In genomic region chr7:66266942-66267850, GRCm38 (mm10) we compare ENCODE assay signal across 19 mouse cellular contexts.
DNase-seq lines count a peak whose midpoint lies in the region; ATAC-seq lines count a peak whose summit lies in the region.
"Had no signal": no experiment of that assay in that cellular context is flagged by ENCODE, and none has a peak within 500 bp of the region (broad histone marks: within the 10 kb centered on the region; RNA-seq: fewer than 3 reads in every experiment).

No protein-coding gene starts in this region.

- H3K4me2 ChIP-seq in forebrain, embryonic 11.5 days (ENCODE audit: low read depth, low read length, severe bottlenecking) = no peak overlapping the region
- peak overlapping the region; percentile 19; the same call in 1 of the 2 replicates for H3K4me2 ChIP-seq in liver, embryonic 11.5 days
- H3K4me2 ChIP-seq in stomach, embryonic 15.5 days = no peak overlapping the region
- H3K4me2 ChIP-seq: embryonic facial prominence, embryonic 15.5 days; hindbrain, embryonic 15.5 days; limb, embryonic 15.5 days had no signal

- H3K27ac ChIP-seq in forebrain, embryonic 10.5 days = peak overlapping the region; percentile 0; the same call in 1 of the 2 replicates
- H3K27ac ChIP-seq in forebrain, embryonic 11.5 days (ENCODE audit: low read depth, low read length) = no peak overlapping the region
- peak overlapping the region; percentile 55 for H3K27ac ChIP-seq in liver, embryonic 11.5 days (ENCODE audit: low read depth, low read length)
- H3K27ac ChIP-seq in stomach, embryonic 15.5 days = no peak overlapping the region
- H3K27ac ChIP-seq: embryonic facial prominence, embryonic 15.5 days; hindbrain, embryonic 15.5 days; left cerebral cortex, adult 2 months; limb, embryonic 15.5 days had no signal

- no peaks in the 10 kb centered on the region for H3K27me3 ChIP-seq in forebrain, embryonic 10.5 days (ENCODE audit: poor library complexity, severe bottlenecking)
- H3K27me3 ChIP-seq in forebrain, embryonic 11.5 days (ENCODE audit: control insufficient read depth, insufficient read depth, low read length) = no peaks in the 10 kb centered on the region
- H3K27me3 ChIP-seq in liver, embryonic 11.5 days (replicated peaks; ENCODE audit: control insufficient read depth, insufficient read depth, low read length) = no peaks in the 10 kb centered on the region
- H3K27me3 ChIP-seq in stomach, embryonic 15.5 days (replicated peaks) = no peaks in the 10 kb centered on the region
- H3K27me3 ChIP-seq: embryonic facial prominence, embryonic 15.5 days; hindbrain, embryonic 15.5 days; limb, embryonic 15.5 days had no signal

- no peaks in the 10 kb centered on the region for H3K36me3 ChIP-seq in forebrain, embryonic 10.5 days (replicated peaks)
- no peaks in the 10 kb centered on the region for H3K36me3 ChIP-seq in forebrain, embryonic 11.5 days (ENCODE audit: control insufficient read depth, insufficient read depth, low read length)
- peaks cover 5% of the 10 kb centered on the region for H3K36me3 ChIP-seq in liver, embryonic 11.5 days (ENCODE audit: control insufficient read depth, insufficient read depth, low read length)
- peaks cover 16% of the 10 kb centered on the region; the same call in 1 of the 2 replicates for H3K36me3 ChIP-seq in stomach, embryonic 15.5 days
- H3K36me3 ChIP-seq: hindbrain, embryonic 15.5 days had no signal

- no peaks in the 10 kb centered on the region for H3K4me1 ChIP-seq in forebrain, embryonic 10.5 days
- no peaks in the 10 kb centered on the region for H3K4me1 ChIP-seq in forebrain, embryonic 11.5 days (replicated peaks; ENCODE audit: control insufficient read depth, insufficient read depth, low read length)
- peaks cover 13% of the 10 kb centered on the region for H3K4me1 ChIP-seq in liver, embryonic 11.5 days (replicated peaks; ENCODE audit: control insufficient read depth, insufficient read depth, low read length)
- H3K4me1 ChIP-seq in stomach, embryonic 15.5 days = no peaks in the 10 kb centered on the region
- H3K4me1 ChIP-seq: embryonic facial prominence, embryonic 15.5 days; hindbrain, embryonic 15.5 days had no signal

- no peak for ATAC-seq in forebrain, embryonic 11.5 days (replicated peaks; ENCODE audit: low FRiP score)
- peak; percentile 97 for ATAC-seq in liver, embryonic 11.5 days (replicated peaks; ENCODE audit: low FRiP score)
- peak; percentile 82; the same call in 1 of the 2 replicates for ATAC-seq in stomach, embryonic 15.5 days (ENCODE audit: insufficient read depth, low FRiP score, low read depth)
- ATAC-seq: forebrain, postnatal 0 days had no signal

- no peak overlapping the region for H3K4me3 ChIP-seq in forebrain, embryonic 10.5 days
- H3K4me3 ChIP-seq in forebrain, embryonic 11.5 days (ENCODE audit: low read depth, low read length) = no peak overlapping the region
- H3K4me3 ChIP-seq in liver, embryonic 11.5 days (ENCODE audit: low read depth, low read length) = no peak overlapping the region
- no peak overlapping the region for H3K4me3 ChIP-seq in stomach, embryonic 15.5 days (replicated peaks)
- H3K4me3 ChIP-seq: embryonic facial prominence, embryonic 15.5 days; hindbrain, embryonic 15.5 days; left cerebral cortex, adult 2 months; limb, embryonic 15.5 days had no signal

- WGBS in forebrain, embryonic 10.5 days = 88% methylated on average over 6 of the region's 6 CpGs
- WGBS in forebrain, embryonic 11.5 days = 84% methylated on average over 6 of the region's 6 CpGs
- WGBS in liver, embryonic 11.5 days = 76% methylated on average over 6 of the region's 6 CpGs
- 84% methylated on average over 6 of the region's 6 CpGs for WGBS in stomach, embryonic 15.5 days

- no peak for DNase-seq in forebrain, embryonic 10.5 days (ENCODE audit: extremely low spot score, low spot score)
- DNase-seq in forebrain, embryonic 11.5 days (ENCODE audit: low spot score) = no peak
- DNase-seq in spleen, adult 12 weeks (ENCODE audit: low spot score) = peak; percentile 17
- no peak for DNase-seq in spleen, postnatal 14 days (ENCODE audit: low spot score in 2 of 2)
- no peak for DNase-seq in liver, embryonic 11.5 days (ENCODE audit: low spot score)
- no peak for DNase-seq in urinary bladder, adult 2 months (ENCODE audit: low spot score)
- DNase-seq in layer of hippocampus, adult 18-20 months (ENCODE audit: low spot score in 2 of 2) = no peak
- DNase-seq: adrenal gland, adult 8-10 months; cerebellum, postnatal 36 days; forebrain, postnatal 0 days; gastrocnemius, postnatal 14 days; kidney, adult 2 months; lung, postnatal 4 days; thymus, postnatal 25 days had no signal

- no peak overlapping the region for H3K9ac ChIP-seq in forebrain, embryonic 11.5 days (ENCODE audit: low read length)
- no peak overlapping the region for H3K9ac ChIP-seq in liver, embryonic 11.5 days (ENCODE audit: low read depth, low read length)
- no peak overlapping the region for H3K9ac ChIP-seq in stomach, embryonic 15.5 days
- H3K9ac ChIP-seq: embryonic facial prominence, embryonic 15.5 days; forebrain, postnatal 0 days; hindbrain, embryonic 15.5 days; limb, embryonic 15.5 days had no signal

- H3K9me3 ChIP-seq in forebrain, embryonic 10.5 days = peaks cover 6% of the 10 kb centered on the region; the same call in 1 of the 2 replicates
- H3K9me3 ChIP-seq in forebrain, embryonic 11.5 days (ENCODE audit: control insufficient read depth, low read length) = no peaks in the 10 kb centered on the region; the same call in 1 of the 2 replicates
- H3K9me3 ChIP-seq in liver, embryonic 11.5 days (ENCODE audit: control insufficient read depth, low read length) = no peaks in the 10 kb centered on the region
- H3K9me3 ChIP-seq in stomach, embryonic 15.5 days = no peaks in the 10 kb centered on the region
- H3K9me3 ChIP-seq: embryonic facial prominence, embryonic 15.5 days; hindbrain, embryonic 15.5 days; limb, embryonic 15.5 days had no signal

Comparison
In these comparisons a context has a peak if more than half of its experiments do, and no peak if none do; other contexts are left out.
1. H3K27ac ChIP-seq: peak in forebrain, embryonic 10.5 days (single experiment) and liver, embryonic 11.5 days (single experiment); none in forebrain, embryonic 11.5 days (single experiment) and stomach, embryonic 15.5 days (single experiment).